Mouse (Mus musculus): ENCODE data around the gene 4930579F01Rik.
"Not testable (repeated sequence)": the region's sequence is repeated elsewhere in the genome, so short reads cannot be mapped to it uniquely, and the experiment has no call there.

The 4930579F01Rik gene

DNA sequence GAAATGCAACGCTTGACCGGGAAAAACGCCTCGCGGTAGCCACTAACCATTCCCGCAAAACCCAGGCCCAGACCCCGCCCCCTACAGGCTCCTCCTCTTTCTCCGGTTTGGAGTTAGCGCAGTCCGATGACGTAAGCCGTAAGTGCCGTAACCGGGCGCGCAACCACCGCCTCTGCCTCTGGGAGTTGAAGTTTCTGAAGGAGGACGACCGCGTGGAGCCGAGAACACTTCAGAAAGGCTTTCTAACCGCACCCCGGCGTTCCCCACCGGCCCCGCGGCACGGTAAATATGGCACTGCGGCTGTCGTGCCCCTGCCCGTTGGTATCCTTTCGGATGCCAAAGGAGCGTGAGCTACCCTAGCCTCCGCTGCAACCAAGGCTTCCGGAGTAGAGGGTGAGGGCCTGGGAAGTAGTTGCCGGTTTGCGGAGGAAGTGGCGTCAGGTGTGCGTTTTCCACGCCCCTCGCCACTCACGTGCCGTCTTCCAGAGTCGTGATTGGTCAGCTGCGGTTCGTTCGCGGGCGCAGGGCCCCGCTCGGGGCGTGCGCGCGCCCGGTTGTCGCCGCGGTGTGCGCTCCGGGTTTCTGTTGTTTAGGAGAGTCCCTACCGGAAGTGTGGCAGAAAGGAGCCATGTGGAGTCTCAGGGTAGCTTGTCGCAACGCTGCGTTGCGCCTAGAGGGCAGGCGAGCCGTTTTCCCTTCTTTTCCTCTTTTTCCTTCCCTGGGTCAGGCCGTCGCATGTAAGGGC is 50.1 kb downstream of the 4930579F01Rik start, which contains the start of gene Trmt10a:
Gene Trmt10a, plus strand, starts transcription at position 134 of the 745 bp plus-strand sequence.
- peak; percentile 98 for DNase-seq

DNA sequence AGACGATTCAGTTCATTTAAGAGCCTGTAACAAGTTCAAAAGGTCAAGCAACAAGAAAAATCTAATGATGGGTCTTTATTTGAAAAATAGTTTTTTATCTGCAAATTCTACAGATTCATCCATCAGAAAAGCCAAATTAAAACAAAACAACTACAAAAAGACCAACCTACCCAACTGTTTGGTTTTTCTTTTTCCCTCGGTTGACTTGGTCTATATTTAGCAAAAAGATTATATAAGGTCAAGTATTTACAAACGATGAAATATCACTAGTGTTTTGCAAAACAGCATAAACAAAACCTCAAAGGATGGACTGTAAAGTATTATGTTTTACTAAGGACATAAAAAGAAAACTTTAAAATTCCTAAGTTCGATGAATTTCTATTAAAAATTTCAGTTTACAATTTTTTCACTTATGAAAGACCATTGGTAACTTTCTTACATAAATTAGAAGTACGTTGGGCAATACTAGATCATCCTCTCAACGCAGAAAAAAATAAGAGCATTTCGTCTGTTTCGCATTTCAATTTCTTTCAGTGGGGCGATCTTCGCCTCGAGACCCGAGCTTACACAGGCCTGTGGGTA is 50.8 kb downstream of the 4930579F01Rik start:
- no peak for DNase-seq

DNA sequence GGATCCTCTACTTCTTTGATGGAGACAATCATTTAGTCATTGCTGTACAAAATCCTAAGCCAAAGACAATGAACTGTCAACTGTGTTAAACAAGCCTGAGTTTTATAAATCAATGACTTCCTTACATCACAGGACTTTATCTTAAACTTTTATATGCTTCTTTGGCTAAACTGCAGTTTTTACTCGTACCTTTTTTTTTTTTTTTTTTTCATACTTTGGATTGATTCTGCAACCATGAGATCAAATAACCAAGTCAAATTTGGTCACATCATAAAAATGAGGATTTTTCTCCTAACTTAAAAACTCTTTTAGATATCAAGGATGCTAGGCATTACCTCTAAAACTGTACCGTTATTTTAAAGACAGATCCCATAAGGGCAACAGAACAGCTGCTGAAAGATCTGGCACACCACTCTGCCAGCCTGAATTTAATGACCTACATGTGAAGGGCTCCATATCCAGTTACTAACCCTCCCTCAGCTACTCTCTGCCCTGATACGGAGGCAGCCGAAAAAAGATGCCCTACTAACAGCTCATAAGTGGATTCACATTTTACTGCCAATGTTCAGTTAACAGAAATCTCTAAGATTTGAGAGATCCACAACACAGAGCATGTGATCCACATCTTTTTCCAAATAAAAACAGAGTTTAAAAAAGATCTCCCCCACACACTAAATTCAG is 51.4 kb downstream of the 4930579F01Rik start:
- no peak for DNase-seq

DNA sequence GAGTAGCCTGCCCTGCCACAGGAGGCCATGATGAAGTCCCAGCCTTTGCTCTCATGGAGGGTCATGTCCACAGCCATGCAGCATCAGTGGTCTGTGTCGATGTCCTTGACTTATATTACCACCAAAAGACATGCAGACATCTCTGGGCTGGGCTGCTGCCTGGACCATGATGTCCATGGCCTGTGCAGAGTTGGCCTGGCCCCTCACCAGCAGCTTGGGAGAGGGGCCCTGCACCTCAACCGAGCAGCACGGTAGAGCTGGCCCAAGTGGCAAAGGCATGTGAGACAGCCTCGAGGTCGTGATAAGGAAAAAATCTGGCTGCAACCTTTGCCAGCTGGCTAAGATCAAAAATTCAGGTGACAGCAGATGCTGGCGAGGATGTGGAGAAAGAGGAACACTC is 54.0 kb downstream of the 4930579F01Rik start:
- no peak for DNase-seq

DNA sequence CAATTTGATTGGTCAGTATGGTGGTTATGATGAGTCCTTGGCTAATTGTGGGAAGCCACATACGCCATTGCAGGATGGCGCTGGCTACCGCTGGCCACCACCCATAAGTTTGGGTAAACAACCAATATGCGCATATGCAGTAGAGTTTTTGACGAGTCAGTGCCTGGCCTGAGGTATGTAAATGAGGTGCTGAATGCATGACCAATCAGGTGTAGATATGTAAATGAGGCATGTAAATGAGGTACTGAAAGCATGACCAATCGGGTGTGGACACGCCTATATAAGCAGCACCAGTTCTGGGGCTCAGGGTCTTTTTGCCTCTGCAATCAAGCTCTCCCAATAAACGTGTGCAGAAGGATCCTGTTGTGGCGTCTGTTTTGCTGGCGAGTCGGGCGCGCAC is 55.5 kb downstream of the 4930579F01Rik start:
- not testable (repeated sequence) for DNase-seq

DNA sequence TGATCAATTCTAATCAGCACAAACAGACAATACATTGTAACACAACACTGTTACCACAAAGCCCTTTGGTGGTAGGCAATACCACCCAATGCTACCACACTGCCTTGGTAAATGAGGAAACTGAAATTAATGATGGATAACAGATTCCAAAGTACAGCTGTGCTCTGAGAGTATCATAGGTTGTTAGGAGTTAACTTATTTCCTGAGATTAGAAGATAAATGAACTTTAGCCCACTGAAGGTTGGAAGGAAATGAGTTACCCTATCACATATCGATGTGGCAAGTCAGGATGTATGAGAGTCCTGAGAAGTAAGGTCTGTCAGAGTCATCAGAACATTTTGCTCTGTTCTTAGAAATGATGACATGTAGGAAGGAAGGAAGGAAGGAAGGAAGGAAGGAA is 59.1 kb downstream of the 4930579F01Rik start:
- no peak for DNase-seq

DNA sequence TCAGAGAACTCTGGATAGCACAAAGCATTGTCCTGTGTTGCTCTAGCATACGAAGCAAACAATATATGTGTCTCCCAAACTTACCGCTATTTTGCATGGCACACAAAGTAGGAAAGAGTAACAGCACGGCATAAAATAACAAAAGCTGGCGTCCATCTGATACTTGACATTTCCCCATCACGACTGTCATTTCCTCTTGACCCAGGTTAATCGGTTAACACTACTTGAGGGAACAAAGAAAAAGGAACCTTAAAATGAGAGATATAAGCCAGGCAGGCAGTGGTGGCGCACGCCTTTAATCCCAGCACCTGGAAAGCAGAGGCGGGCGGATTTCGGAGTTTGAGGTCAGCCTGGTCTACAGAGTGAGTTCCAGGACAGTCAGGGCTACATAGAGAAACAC is 59.7 kb downstream of the 4930579F01Rik start:
- DNase-seq, result no peak

DNA sequence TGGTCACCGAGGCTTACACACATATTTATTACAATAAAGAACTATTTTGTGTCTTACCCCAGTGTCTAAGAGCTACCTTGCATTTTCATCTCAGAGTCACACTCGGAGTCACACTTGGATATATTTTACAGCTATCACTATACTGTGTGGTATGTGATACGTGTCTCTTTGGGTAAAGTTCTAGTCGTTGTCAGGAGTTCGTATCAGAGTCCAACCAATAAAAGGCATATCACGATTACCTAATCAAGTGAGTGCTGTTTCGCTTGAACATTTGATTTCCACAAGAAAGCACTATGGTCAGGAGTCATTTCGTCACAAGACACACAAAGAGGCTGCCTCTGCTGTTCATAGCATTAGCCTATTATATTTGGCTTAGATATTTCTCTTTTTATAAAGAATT is 60.2 kb downstream of the 4930579F01Rik start:
- no peak for DNase-seq

DNA sequence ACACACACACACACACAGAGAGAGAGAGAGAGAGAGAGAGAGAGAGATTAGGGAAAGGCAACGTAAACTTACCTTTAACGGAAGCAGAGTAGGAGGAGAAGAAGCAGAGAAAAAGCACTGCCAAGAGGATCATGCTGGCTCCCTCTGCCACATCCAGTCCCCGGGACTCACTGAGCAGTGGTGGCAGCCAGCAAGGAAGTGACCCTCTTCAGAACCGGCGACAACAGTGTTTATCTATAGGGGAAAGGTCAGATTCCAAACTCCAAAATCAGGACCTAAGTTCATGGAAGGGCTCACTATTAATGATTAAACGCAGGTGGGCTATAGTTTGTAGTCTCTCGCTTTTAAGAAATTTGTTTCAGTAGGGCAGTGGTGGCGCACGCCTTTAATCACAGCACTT is 62.5 kb downstream of the 4930579F01Rik start:
- no peak for DNase-seq

DNA sequence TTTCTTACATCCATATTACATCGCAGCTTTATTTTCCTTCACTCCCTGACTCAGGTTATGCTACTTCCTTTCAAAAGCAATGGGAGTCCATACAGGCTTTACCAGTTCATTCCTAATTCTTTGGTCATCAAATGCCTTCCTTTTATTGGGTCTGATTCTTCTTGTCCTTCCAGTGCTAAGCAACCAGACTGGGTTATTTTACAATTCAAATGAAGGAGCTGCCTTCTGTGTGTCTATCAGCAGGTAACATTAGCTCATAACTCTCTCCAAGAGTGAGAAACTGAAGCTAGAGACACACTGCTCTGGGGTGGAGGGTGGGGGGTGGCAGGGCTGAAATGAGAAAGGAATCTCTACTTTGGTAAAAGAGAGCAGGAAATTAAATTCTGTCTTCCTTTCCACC is 62.9 kb downstream of the 4930579F01Rik start:
- no peak for DNase-seq

DNA sequence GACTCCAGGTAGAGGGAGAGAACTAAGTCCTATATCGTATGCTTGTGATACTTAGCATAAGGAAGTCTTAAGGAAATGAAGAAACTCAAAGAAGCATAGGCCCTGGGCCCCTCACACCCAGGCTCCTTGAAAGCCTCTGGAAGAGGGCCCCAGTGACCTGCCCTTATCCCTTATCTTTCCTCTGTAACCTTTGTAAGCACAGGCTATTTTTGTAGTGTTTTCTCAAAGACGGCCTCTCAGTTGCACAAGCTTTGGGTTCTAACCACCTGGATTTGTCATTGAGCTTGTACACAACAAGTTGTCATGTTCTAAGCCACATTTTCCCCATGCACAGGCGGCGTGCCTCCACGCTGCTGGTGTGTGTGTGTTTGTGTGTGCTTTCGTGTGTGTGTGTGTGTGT is 64.5 kb downstream of the 4930579F01Rik start:
- DNase-seq, result no peak

DNA sequence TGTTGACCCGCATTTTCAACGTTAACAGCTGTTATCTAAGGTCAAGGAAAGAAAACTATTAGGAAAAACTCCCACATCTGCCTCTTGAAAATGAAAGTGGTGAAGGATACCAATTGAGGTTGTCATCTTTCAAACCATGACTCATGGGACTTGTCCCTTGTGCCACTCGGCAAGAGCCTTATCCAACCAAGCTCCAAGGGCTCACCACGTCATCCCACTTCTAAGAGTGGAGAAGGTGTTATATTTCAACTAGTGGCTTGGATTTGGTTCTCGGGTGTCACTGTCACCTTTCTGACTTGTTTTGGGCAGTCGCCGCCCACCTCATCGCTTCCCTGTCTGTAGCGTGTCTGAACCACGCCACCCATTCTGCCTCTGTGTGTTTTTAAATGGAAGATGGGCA is 69.8 kb downstream of the 4930579F01Rik start:
- DNase-seq, result no peak

DNA sequence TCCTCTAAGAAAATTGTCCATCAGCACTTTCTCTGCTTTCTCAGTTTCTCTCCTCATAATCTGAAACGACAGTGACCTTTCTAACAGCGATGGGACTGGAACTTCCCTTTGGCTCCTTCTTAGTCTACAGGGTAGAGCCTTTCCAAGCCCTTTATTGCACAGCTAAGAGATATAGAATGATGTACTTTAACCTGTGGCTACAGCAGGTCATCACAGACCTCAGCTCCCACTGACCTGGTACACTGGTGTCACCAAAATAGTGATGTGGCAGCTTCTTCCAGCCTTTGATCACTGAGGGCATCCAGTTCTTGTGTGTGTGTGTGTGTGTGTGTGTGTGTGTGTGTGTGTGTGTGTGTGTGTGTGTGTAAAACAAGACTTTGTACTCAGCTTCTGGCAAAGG is 72.2 kb downstream of the 4930579F01Rik start:
- no peak for DNase-seq

DNA sequence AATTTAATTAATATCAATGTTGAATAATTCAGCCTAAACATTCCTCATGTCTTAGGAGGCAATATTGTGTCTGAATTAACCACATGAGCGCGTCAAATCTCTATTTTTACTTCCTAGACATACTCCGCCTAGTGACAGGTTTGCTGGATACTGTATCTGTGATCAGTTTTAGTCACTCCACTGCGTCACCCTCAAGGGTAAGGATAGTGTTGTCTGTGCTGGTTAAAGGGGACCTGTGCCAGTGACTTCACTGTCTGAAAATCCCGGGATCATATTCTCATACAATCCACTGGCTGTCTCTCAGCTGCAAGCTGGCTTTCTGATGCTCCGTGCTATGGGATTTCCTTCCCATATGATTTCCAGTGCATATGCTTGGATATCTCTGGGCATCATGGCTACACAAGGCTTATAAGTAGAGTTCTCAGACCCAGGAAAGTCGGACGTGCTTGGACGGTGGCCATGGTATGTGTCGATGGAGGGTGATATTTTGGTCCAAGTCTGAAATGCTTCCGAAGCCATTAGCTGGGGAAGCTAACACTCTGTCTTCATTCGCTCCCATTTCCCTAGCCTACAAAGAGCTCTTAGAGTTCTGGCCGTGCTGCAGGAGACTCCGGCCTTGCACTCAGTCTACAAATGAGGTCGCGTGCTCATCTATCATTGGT is 74.0 kb downstream of the 4930579F01Rik start:
- no peak for DNase-seq

DNA sequence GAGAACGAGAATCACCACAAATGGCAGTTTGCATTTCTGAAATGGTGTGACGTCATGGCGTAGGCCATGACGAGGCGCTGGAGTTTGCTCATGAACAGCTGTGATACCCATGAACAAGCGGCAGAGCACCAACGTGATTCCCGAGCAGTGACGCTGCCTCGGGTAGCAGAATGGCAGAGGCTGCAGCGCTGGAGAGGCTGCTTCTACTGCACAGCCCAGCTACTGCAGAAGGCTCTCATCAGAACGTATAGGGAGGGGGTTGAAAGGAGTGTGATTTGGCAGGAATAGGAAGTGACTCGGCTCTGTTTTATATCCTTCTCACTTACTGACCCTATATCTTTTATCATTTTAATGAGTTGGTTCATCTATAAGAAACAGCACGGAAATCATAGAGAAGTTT is 74.8 kb downstream of the 4930579F01Rik start:
- DNase-seq, result no peak

DNA sequence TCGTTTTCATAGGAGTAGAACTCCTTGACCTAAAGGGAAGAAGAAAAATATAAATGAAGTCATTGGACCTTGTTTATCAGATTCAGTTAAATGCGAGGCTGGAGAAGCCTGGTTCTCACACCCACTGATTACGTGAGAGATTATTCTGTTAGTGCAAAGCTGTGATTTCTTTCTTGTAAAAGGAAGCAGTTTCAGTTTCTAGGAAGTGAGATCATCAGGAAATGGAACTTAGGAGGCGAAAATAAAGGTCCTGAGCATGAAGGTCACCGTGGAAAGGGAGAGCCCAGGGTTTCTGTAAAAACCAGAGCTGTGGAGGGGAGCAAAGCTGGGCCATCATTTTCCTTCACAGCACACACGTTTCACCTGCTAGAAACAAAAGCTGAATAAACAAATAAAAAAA is 75.2 kb downstream of the 4930579F01Rik start:
- no peak for DNase-seq

DNA sequence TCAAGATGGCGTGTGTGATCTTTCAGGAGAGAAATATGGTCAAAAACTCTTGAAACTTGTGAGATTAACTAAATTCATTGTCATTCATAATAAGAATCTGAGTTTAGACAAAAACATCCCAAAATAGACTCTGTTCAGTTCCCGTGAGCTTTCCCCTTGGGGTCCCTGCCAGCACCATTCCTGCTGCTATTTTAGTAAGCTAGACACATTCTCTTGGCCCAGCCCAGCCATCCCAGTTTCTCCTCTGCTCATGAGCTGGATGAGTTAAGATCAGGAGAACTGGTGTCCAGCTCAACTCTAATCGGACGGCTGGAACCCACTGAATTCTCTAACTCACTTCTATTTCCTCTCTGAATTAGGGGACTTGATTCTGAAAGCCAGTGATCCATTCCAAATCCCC is 76.8 kb downstream of the 4930579F01Rik start:
- no peak for DNase-seq

DNA sequence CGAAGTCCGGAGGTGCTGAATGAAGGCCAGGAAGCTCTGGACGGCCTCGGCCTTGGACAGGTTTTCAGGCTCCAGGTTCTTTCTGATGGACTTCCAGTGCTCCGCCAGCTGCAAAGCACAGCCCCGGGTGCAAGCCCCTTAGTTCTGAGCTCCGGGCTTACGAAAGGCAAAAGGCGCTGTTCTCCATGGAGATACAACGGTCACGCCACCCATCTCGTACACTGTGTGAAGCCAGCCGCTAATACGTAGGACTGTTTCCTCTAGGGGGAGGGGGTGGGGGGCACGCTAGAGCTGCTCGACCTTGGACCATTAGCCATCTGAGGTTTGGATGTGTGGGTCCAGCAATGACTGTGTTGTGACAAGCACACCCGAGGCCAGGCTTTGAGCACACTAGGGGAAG is 79.5 kb downstream of the 4930579F01Rik start:
- DNase-seq, result no peak
